Comparison of ENCODE assay signal across 22 mouse cellular contexts in genomic region chr14:121829816-121830442, GRCm38 (mm10). TPM values are rescaled to one million over a fixed set of nuclear protein-coding genes. Genes with fewer than 3 reads are reported as not detected.
DNase-seq lines count a peak whose midpoint lies in the region; ATAC-seq and TF ChIP-seq lines count a peak whose summit lies in the region.
"Had no signal": no experiment of that assay in that cellular context is flagged by ENCODE, and none has a peak within 500 bp of the region (broad histone marks: within the 10 kb centered on the region; RNA-seq: fewer than 3 reads in every experiment).

No protein-coding gene starts in this region.

- TF ChIP-seq POLR2A in bone marrow, adult 2 months (IDR thresholded peaks at IDR 0.05; ENCODE audit: borderline replicate concordance, control insufficient read depth, low read depth, low read length), result no peak

- no peak for TF ChIP-seq EP300 in liver, postnatal 0 days (IDR thresholded peaks at IDR 0.05; ENCODE audit: low read depth)

- H3K4me2 ChIP-seq in liver, postnatal 0 days (ENCODE audit: low read depth, low read length), result no peak overlapping the region
- H3K4me2 ChIP-seq: embryonic facial prominence, embryonic 15.5 days; forebrain, embryonic 13.5 days; kidney, embryonic 15.5 days; limb, embryonic 13.5 days; liver, embryonic 15.5 days; neural tube, embryonic 12.5 days had no signal

- no peak overlapping the region for H3K9ac ChIP-seq in liver, postnatal 0 days (replicated peaks)
- H3K9ac ChIP-seq: embryonic facial prominence, embryonic 15.5 days; forebrain, embryonic 13.5 days; kidney, embryonic 15.5 days; limb, embryonic 13.5 days; liver, embryonic 15.5 days; neural tube, embryonic 12.5 days had no signal

- H3K27ac ChIP-seq in bone marrow, adult 2 months (ENCODE audit: control insufficient read depth, insufficient read depth, low read depth, low read length, poor library complexity), result peak overlapping the region; percentile 33; the same call in 1 of the 2 replicates
- H3K27ac ChIP-seq in liver, postnatal 0 days (ENCODE audit: low read depth), result no peak overlapping the region
- no peak overlapping the region for H3K27ac ChIP-seq in forebrain, embryonic 10.5 days
- H3K27ac ChIP-seq: embryonic facial prominence, embryonic 15.5 days; forebrain, embryonic 13.5 days; heart, adult 2 months; kidney, embryonic 15.5 days; left cerebral cortex, adult 2 months; limb, embryonic 13.5 days; liver, embryonic 15.5 days; macrophage; neural tube, embryonic 12.5 days; stomach, postnatal 0 days had no signal

- no peaks in the 10 kb centered on the region for H3K36me3 ChIP-seq in liver, postnatal 0 days (replicated peaks; ENCODE audit: insufficient read depth, low read length)
- H3K36me3 ChIP-seq in forebrain, embryonic 10.5 days (replicated peaks), result no peaks in the 10 kb centered on the region
- H3K36me3 ChIP-seq: embryonic facial prominence, embryonic 15.5 days; kidney, embryonic 15.5 days; limb, embryonic 13.5 days; liver, embryonic 15.5 days; neural tube, embryonic 12.5 days had no signal

- no peak overlapping the region for H3K4me3 ChIP-seq in bone marrow, adult 2 months (replicated peaks; ENCODE audit: control insufficient read depth, low read depth, low read length)
- no peak overlapping the region for H3K4me3 ChIP-seq in liver, postnatal 0 days (ENCODE audit: low read depth, low read length)
- H3K4me3 ChIP-seq in forebrain, embryonic 10.5 days, result no peak overlapping the region
- H3K4me3 ChIP-seq: embryonic facial prominence, embryonic 15.5 days; forebrain, embryonic 13.5 days; heart, adult 2 months; kidney, embryonic 15.5 days; left cerebral cortex, adult 2 months; limb, embryonic 13.5 days; liver, embryonic 15.5 days; neural tube, embryonic 12.5 days had no signal

- TF ChIP-seq CTCF in bone marrow, adult 2 months (IDR thresholded peaks at IDR 0.05; ENCODE audit: control insufficient read depth, insufficient read depth, low read length), result no peak
- TF ChIP-seq CTCF in liver, postnatal 0 days (IDR thresholded peaks at IDR 0.05; ENCODE audit: low read depth), result no peak

- no peaks in the 10 kb centered on the region for H3K27me3 ChIP-seq in liver, postnatal 0 days (ENCODE audit: insufficient read depth, low read length)
- no peaks in the 10 kb centered on the region for H3K27me3 ChIP-seq in forebrain, embryonic 10.5 days (ENCODE audit: poor library complexity, severe bottlenecking)
- H3K27me3 ChIP-seq: embryonic facial prominence, embryonic 15.5 days; forebrain, embryonic 13.5 days; kidney, embryonic 15.5 days; limb, embryonic 13.5 days; liver, embryonic 15.5 days; neural tube, embryonic 12.5 days; Patski had no signal

- 19% methylated on average over 4 of the region's 4 CpGs for WGBS in bone marrow, adult 2 months
- 58% methylated on average over 4 of the region's 4 CpGs for WGBS in liver, postnatal 0 days (ENCODE audit: insufficient replicate concordance)
- 92% methylated on average over 4 of the region's 4 CpGs for WGBS in forebrain, embryonic 10.5 days

- DNase-seq in thymus, postnatal 14 days, result peak; percentile 49
- no peak for DNase-seq in liver, postnatal 0 days
- DNase-seq in forebrain, embryonic 10.5 days (ENCODE audit: extremely low spot score, low spot score), result no peak
- no peak for DNase-seq in lung, postnatal 4 days
- DNase-seq: adrenal gland, adult 2 months; cerebellum, adult 8-10 months; heart, adult 2 months; heart, postnatal 4 days had no signal

- ATAC-seq in CD4-positive, CD25-positive, alpha-beta regulatory T cell, adult 4 months, result peak; percentile 49
- ATAC-seq in megakaryocyte-erythroid progenitor cell, adult 5-6 weeks (replicated peaks; ENCODE audit: low FRiP score, low TSS enrichment, poor library complexity, severe bottlenecking), result peak; percentile 37; the same call in 1 of the 2 replicates
- ATAC-seq in liver, postnatal 0 days, result no peak
- ATAC-seq: forebrain, embryonic 13.5 days; midbrain, embryonic 16.5 days; Patski had no signal

- H3K9me3 ChIP-seq in liver, postnatal 0 days (ENCODE audit: low read length), result no peaks in the 10 kb centered on the region
- H3K9me3 ChIP-seq in forebrain, embryonic 10.5 days, result peaks cover 9% of the 10 kb centered on the region; the same call in 1 of the 2 replicates
- H3K9me3 ChIP-seq: embryonic facial prominence, embryonic 15.5 days; forebrain, embryonic 13.5 days; liver, embryonic 15.5 days had no signal

- H3K4me1 ChIP-seq in bone marrow, adult 2 months (ENCODE audit: control insufficient read depth, insufficient read depth, low read length), result no peaks in the 10 kb centered on the region; the same call in 1 of the 2 replicates
- no peaks in the 10 kb centered on the region for H3K4me1 ChIP-seq in liver, postnatal 0 days (ENCODE audit: insufficient read depth)
- H3K4me1 ChIP-seq in forebrain, embryonic 10.5 days, result 0 out of 2 replicates have a peak, but pooled peaks cover under 1% of the 10 kb centered on the region
- H3K4me1 ChIP-seq: embryonic facial prominence, embryonic 15.5 days; forebrain, embryonic 13.5 days; liver, embryonic 15.5 days; neural tube, embryonic 12.5 days had no signal

RNA-seq across cellular contexts. Expression of gene Dock9, which starts 32.3 kb away (rescaled TPM):
- 1 to 10 TPM; 5.7 to 5.8 TPM for polyA plus RNA-seq in CD4-positive, CD25-positive, alpha-beta regulatory T cell, adult 4 months (2017; shearing (Covaris generic))
- 2.0 and 5.2 TPM in 2 replicates for polyA plus RNA-seq in bone marrow, adult 2 months (2011; ENCODE audit: insufficient read depth, insufficient read length, low replicate concordance, missing spikeins)
- total RNA-seq in megakaryocyte-erythroid progenitor cell, adult 5-6 weeks (2014; fragmentation: Nextera tagmentation), result 4.4 and 17.7 TPM in 2 replicates
- total RNA-seq in megakaryocyte-erythroid progenitor cell, adult 5-6 weeks (2017), result 4.0 and 6.6 TPM in 2 replicates
- polyA plus RNA-seq in liver, postnatal 0 days (2015; fragmentation: Nextera tagmentation; extraction: Ambion mirVana), result 1.4 TPM in 2 replicates
- polyA plus RNA-seq in forebrain, embryonic 10.5 days (2016; fragmentation: Nextera tagmentation; extraction: Ambion mirVana), result 3.4 and 3.7 TPM in 2 replicates

RNA-seq across cellular contexts. Expression of gene Ubac2, which starts 48.5 kb away (rescaled TPM):
- polyA plus RNA-seq in CD4-positive, CD25-positive, alpha-beta regulatory T cell, adult 4 months (2017; shearing (Covaris generic)), result 10 to 100 TPM; 83.5 to 93.7 TPM
- 9.4 and 21.6 TPM in 2 replicates for polyA plus RNA-seq in bone marrow, adult 2 months (2011; ENCODE audit: insufficient read depth, insufficient read length, low replicate concordance, missing spikeins)
- total RNA-seq in megakaryocyte-erythroid progenitor cell, adult 5-6 weeks (2014; fragmentation: Nextera tagmentation), result 14.0 and 14.8 TPM in 2 replicates
- 10.2 and 16.6 TPM in 2 replicates for total RNA-seq in megakaryocyte-erythroid progenitor cell, adult 5-6 weeks (2017)
- polyA plus RNA-seq in liver, postnatal 0 days (2015; fragmentation: Nextera tagmentation; extraction: Ambion mirVana), result 25.8 and 27.4 TPM in 2 replicates
- polyA plus RNA-seq in forebrain, embryonic 10.5 days (2016; fragmentation: Nextera tagmentation; extraction: Ambion mirVana), result 80.7 and 83.1 TPM in 2 replicates
